Mouse (Mus musculus) heart, embryonic 12.5 days (tissue): ENCODE measurements at regions not wholly inside any gene's neighbourhood (a gene's known extent, or its start where the extent isn't known, plus 50 kb on each side); places are given as distances from the start of the nearest gene placed in this dataset.

Experiments used
- ATAC-seq: fragments of 200-750 bp; cut with Nextera tagmentation; 2 replicates; pipeline ENCODE4 v1.8.0; 2017; ENCODE audit warnings: moderate TSS enrichment, moderate library complexity; ENCODE audit not compliant: insufficient number of reproducible peaks, low FRiP score
- H3K27ac ChIP-seq: fragments of 300-500 bp; sonication (generic); 2 replicates; pipeline ENCODE4 v1.5.1; 2016; ENCODE audit warnings: mild to moderate bottlenecking, moderate library complexity; ENCODE audit not compliant: poor library complexity, severe bottlenecking
- H3K27me3 ChIP-seq: fragments of 300-500 bp; sonication (generic); replicated peaks from 2 replicates; pipeline ENCODE4 v1.6.1; 2016; ENCODE audit warnings: mild to moderate bottlenecking, moderate library complexity
- H3K36me3 ChIP-seq: fragments of 300-500 bp; sonication (generic); 2 replicates; pipeline ENCODE4 v1.6.1; 2016; ENCODE audit warnings: mild to moderate bottlenecking, moderate library complexity
- H3K4me1 ChIP-seq: fragments of 300-500 bp; sonication (generic); replicated peaks from 2 replicates; pipeline ENCODE4 v1.6.1; 2016; ENCODE audit warnings: mild to moderate bottlenecking
- H3K4me2 ChIP-seq: fragments of 300-500 bp; sonication (generic); 2 replicates; pipeline ENCODE4 v1.6.1; 2016; ENCODE audit warnings: mild to moderate bottlenecking, moderate library complexity
- H3K4me3 ChIP-seq: fragments of 300-500 bp; sonication (generic); 2 replicates; pipeline ENCODE4 v1.5.1; 2016; ENCODE audit warnings: mild to moderate bottlenecking
- H3K9ac ChIP-seq: fragments of 300-500 bp; sonication (generic); 2 replicates; pipeline ENCODE4 v1.6.1; 2016; ENCODE audit warnings: mild to moderate bottlenecking, moderate library complexity
- H3K9me3 ChIP-seq: fragments of 300-500 bp; sonication (generic); replicated peaks from 2 replicates; pipeline ENCODE4 v1.6.1; 2016; ENCODE audit warnings: mild to moderate bottlenecking, moderate library complexity
- WGBS: fragments of 180-500 bp; shearing (Covaris S2); methylation state at CpG from one replicate; pipeline ENCODE4 v1.1.7; 2016; 5-methylcytosine and 5-hydroxymethylcytosine counted together

- Histone ChIP-seq H3K9ac (no peak overlapping the region), H3K36me3 (no peaks in the 10 kb centered on the region), H3K4me2 (no peak overlapping the region), H3K4me1 (peaks cover 18% of the 10 kb centered on the region), H3K4me3 (no peak overlapping the region), H3K27me3 (no peaks in the 10 kb centered on the region), H3K9me3 (no peaks in the 10 kb centered on the region), H3K27ac (no peak overlapping the region)
- 76% methylated on average over 4 of the region's 4 CpGs for WGBS
- no peak for ATAC-seq
Measured at GRCm38 (mm10) chr13:101216421-101216820, 383.2 kb upstream of the Slc30a5 start.

- ATAC-seq = no peak
- no peak overlapping the region for H3K4me3 ChIP-seq
- H3K4me1 ChIP-seq = peaks cover 18% of the 10 kb centered on the region
- H3K9ac ChIP-seq = no peak overlapping the region
- H3K9me3 ChIP-seq = no peaks in the 10 kb centered on the region
- H3K27me3 ChIP-seq = no peaks in the 10 kb centered on the region
- peak overlapping the region; percentile 16; the same call in 1 of the 2 replicates for H3K4me2 ChIP-seq
- 60% methylated on average over 11 of the region's 11 CpGs for WGBS
- no peaks in the 10 kb centered on the region for H3K36me3 ChIP-seq
- no peak overlapping the region for H3K27ac ChIP-seq
Measured at GRCm38 (mm10) chr13:101215792-101216221, 382.6 kb upstream of the Slc30a5 start.

- H3K9ac ChIP-seq = no peak overlapping the region
- no peak overlapping the region for H3K4me3 ChIP-seq
Measured at GRCm38 (mm10) chr13:101215131-101215641, 382.0 kb upstream of the Slc30a5 start.

GRCm38 (mm10) chr13:101214094-101214493, 380.9 kb upstream of the Slc30a5 start:
- H3K4me1 ChIP-seq = peaks cover 23% of the 10 kb centered on the region
- no peak overlapping the region for H3K4me3 ChIP-seq
- ATAC-seq = no peak
- H3K9ac ChIP-seq = no peak overlapping the region
- H3K27ac ChIP-seq = no peak overlapping the region
- no peaks in the 10 kb centered on the region for H3K9me3 ChIP-seq
- no peaks in the 10 kb centered on the region for H3K36me3 ChIP-seq
- H3K27me3 ChIP-seq = no peaks in the 10 kb centered on the region
- 82% methylated on average over 2 of the region's 2 CpGs for WGBS
- H3K4me2 ChIP-seq = no peak overlapping the region

More at GRCm38 (mm10) chr13:101215131-101215641, 382.0 kb upstream of the Slc30a5 start:
- Histone ChIP-seq H3K27me3 (no peaks in the 10 kb centered on the region), H3K4me1 (peaks cover 20% of the 10 kb centered on the region), H3K36me3 (no peaks in the 10 kb centered on the region), H3K27ac (no peak overlapping the region), H3K4me2 (no peak overlapping the region), H3K9me3 (no peaks in the 10 kb centered on the region)
- ATAC-seq = no peak
- WGBS = 79% methylated on average over 5 of the region's 5 CpGs

GRCm38 (mm10) chr13:101213121-101213916, 380.1 kb upstream of the Slc30a5 start:
- Histone ChIP-seq H3K4me2 (no peak overlapping the region), H3K4me1 (peaks cover 22% of the 10 kb centered on the region), H3K36me3 (no peaks in the 10 kb centered on the region), H3K9ac (no peak overlapping the region), H3K4me3 (no peak overlapping the region), H3K27ac (no peak overlapping the region), H3K27me3 (no peaks in the 10 kb centered on the region), H3K9me3 (no peaks in the 10 kb centered on the region)
- 55% methylated on average over 13 of the region's 13 CpGs for WGBS
- no peak for ATAC-seq

- Histone ChIP-seq H3K27ac (no peak overlapping the region), H3K9me3 (no peaks in the 10 kb centered on the region), H3K4me1 (peaks cover 17% of the 10 kb centered on the region), H3K4me2 (no peak overlapping the region), H3K27me3 (no peaks in the 10 kb centered on the region), H3K4me3 (no peak overlapping the region), H3K36me3 (no peaks in the 10 kb centered on the region), H3K9ac (no peak overlapping the region)
- ATAC-seq = no peak
- 68% methylated on average over 5 of the region's 5 CpGs for WGBS
Measured at GRCm38 (mm10) chr13:101212341-101212895, 379.2 kb upstream of the Slc30a5 start.

- Histone ChIP-seq H3K4me2 (no peak overlapping the region), H3K9ac (no peak overlapping the region), H3K4me3 (no peak overlapping the region), H3K27ac (no peak overlapping the region), H3K27me3 (no peaks in the 10 kb centered on the region), H3K9me3 (no peaks in the 10 kb centered on the region), H3K4me1 (peaks cover 13% of the 10 kb centered on the region), H3K36me3 (no peaks in the 10 kb centered on the region)
- 85% methylated on average over 9 of the region's 9 CpGs for WGBS
- no peak for ATAC-seq
Measured at GRCm38 (mm10) chr13:101208788-101209187, 375.6 kb upstream of the Slc30a5 start.

- ATAC-seq = no peak
- Histone ChIP-seq H3K4me1 (no peaks in the 10 kb centered on the region), H3K9me3 (no peaks in the 10 kb centered on the region), H3K4me2 (no peak overlapping the region), H3K4me3 (no peak overlapping the region), H3K27ac (no peak overlapping the region), H3K36me3 (no peaks in the 10 kb centered on the region), H3K9ac (no peak overlapping the region), H3K27me3 (no peaks in the 10 kb centered on the region)
Measured at GRCm38 (mm10) chr13:101203463-101203862, 370.2 kb upstream of the Slc30a5 start.

GRCm38 (mm10) chr13:101202565-101203313, 369.5 kb upstream of the Slc30a5 start:
- no peaks in the 10 kb centered on the region for H3K27me3 ChIP-seq
- no peaks in the 10 kb centered on the region for H3K9me3 ChIP-seq
- H3K9ac ChIP-seq = no peak overlapping the region
- no peak overlapping the region for H3K4me3 ChIP-seq
- 70% methylated on average over 4 of the region's 4 CpGs for WGBS
- no peak for ATAC-seq
- H3K27ac ChIP-seq = no peak overlapping the region
- no peaks in the 10 kb centered on the region for H3K4me1 ChIP-seq
- H3K4me2 ChIP-seq = no peak overlapping the region
- no peaks in the 10 kb centered on the region for H3K36me3 ChIP-seq

- no peak overlapping the region for H3K4me3 ChIP-seq
- no peak overlapping the region for H3K9ac ChIP-seq
- 84% methylated on average over 7 of the region's 7 CpGs for WGBS
- no peak overlapping the region for H3K4me2 ChIP-seq
- no peaks in the 10 kb centered on the region for H3K9me3 ChIP-seq
- ATAC-seq = no peak
- no peak overlapping the region for H3K27ac ChIP-seq
- no peaks in the 10 kb centered on the region for H3K36me3 ChIP-seq
- H3K4me1 ChIP-seq = no peaks in the 10 kb centered on the region
- H3K27me3 ChIP-seq = no peaks in the 10 kb centered on the region
Measured at GRCm38 (mm10) chr13:101190249-101190830, 357.1 kb upstream of the Slc30a5 start.

- no peaks in the 10 kb centered on the region for H3K27me3 ChIP-seq
- no peak overlapping the region for H3K4me3 ChIP-seq
- ATAC-seq = no peak
- no peak overlapping the region for H3K27ac ChIP-seq
- H3K4me2 ChIP-seq = no peak overlapping the region
- H3K9me3 ChIP-seq = no peaks in the 10 kb centered on the region
- 59% methylated on average over 2 of the region's 2 CpGs for WGBS
- no peaks in the 10 kb centered on the region for H3K36me3 ChIP-seq
- no peaks in the 10 kb centered on the region for H3K4me1 ChIP-seq
- H3K9ac ChIP-seq = no peak overlapping the region
Measured at GRCm38 (mm10) chr13:101182387-101182786, 349.2 kb upstream of the Slc30a5 start.
